Mouse (Mus musculus) gastrocnemius, adult 18-20 months (tissue): ENCODE measurements around the gene Rpn1. TPM values are rescaled to one million over a fixed set of nuclear protein-coding genes. Genes with fewer than 3 reads are reported as not detected.
A peak's percentile ranks its signal among the peaks of the same experiment; 100 is the strongest.

ENCODE experiments used
- DNase-seq: peaks from one replicate; pipeline ENCODE4 v3.0.0; 2021; ENCODE audit warnings: low spot score
- long read RNA-seq, 2 experiments: library from polyadenylated mRNA; stranded (forward); transcript quantifications; one replicate each; pipeline ENCODE4 v2.0.0; 2021
- total RNA-seq, 2 experiments: library from RNA; stranded (reverse); gene quantifications; 2 replicates each; pipeline ENCODE4 v1.2.3; 2021

The Rpn1 gene
- 10 to 100 TPM; 79.2 to 85.8 TPM for total RNA-seq
- long read RNA-seq, experiment 1, transcript Rpn1-201 (10 exons, 3,633 nt) = major isoform, 132 of 147 reads
- long read RNA-seq, experiment 1, partial matches to known transcripts = 9 of 147 reads
- long read RNA-seq, experiment 1, other reads (novel, unspliced or antisense) = 6 of 147 reads
- long read RNA-seq, experiment 2, transcript Rpn1-201 (10 exons, 3,633 nt) = major isoform, 81 of 92 reads
- long read RNA-seq, experiment 2, partial matches to known transcripts = 7 of 92 reads
- long read RNA-seq, experiment 2, other reads (novel, unspliced or antisense) = 4 of 92 reads

GRCm38 (mm10) chr6:88084278-88085151 is at the start of gene Rpn1:
Gene Rpn1, plus strand, starts transcription at chr6:88084482.
- peak; percentile 98 for DNase-seq

- DNase-seq = no peak
These were observed 46.7 kb upstream of the Rpn1 start for GRCm38 (mm10) chr6:88037471-88038045.

GRCm38 (mm10) chr6:88039426-88039825 is 44.9 kb upstream of the Rpn1 start:
- no peak for DNase-seq

DNA sequence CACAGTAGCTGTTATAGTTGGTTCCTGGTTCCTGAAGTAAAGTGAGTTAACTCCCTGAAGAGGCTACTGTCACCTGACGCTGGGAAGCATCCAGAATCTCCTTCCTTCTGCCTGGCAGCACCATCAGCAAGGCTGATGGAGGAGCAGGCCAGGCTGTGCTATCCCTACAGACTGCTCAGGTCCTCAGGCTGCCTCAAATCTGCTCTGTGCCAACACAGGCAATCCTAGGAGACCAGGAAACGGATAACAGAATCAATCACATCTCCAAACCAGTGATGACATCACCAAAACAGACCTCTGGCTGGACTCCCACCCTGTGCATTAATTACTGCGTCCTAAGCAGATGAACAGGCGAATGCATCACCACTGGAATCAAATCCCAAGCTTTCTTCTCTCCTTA is 43.1 kb upstream of the Rpn1 start:
- DNase-seq = peak; percentile 85

GRCm38 (mm10) chr6:88042336-88042735 is 41.9 kb upstream of the Rpn1 start:
- DNase-seq = peak; percentile 62

DNA sequence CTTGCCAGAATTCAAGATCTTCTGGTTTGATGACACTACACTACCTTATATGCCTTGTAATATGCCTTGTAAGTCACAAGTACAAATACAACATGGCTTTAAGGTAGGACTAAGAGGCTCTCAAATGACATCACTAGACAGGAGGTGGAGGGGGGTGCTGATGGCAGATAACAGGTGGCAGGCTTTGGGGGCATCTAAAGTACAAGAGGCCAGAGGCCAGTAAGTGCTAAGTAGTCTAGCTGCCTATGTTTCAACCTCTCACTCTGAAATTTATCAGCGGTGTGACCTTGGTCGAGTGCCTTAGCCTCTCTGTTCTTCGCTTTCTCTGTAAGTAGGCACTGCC is 40.1 kb upstream of the Rpn1 start:
- DNase-seq = peak; percentile 64

DNA sequence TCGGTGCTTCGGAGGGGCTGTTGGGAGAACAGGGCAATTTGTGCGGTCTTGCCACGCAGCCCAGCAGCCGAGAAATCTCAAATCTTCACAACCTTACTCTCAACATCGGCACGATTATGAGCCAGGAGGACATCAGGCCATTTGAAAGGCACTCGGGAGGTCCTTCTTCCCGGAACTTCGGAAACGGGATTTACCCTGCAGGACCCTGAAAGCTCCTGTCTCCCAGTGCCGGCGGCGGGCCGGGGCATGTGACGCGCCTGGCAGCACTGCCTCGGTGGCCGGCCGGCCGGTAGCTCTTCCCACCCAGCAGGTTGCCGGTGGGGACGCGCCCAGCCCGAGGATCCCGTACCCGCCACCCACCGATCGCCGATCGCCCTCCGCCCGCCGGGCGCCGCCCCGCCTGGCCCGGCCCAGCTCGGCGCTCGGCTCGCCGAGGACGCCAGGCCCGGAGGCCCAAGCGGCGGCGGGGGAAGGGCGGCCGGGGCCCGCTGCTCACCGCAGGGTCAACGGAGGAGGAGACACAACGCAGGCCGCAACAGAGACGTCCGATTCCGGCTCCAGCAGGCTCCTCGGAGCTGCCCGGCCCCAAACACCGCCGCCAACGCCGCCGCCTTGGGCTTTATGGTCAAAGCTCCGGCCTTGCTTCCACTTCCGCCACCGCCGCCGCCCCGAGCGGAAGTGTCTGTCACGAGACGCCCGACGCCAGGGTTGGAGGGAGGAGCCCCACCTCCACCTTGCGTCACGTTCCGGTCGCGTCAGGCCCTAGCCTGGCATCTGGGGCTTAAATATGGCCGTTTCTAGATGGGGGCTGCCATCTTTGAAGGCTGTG is 39.5 kb upstream of the Rpn1 start, which contains the start of gene Rab7:
Rab7 (minus strand) TSS at position 694 of the 829 bp plus-strand sequence.
- peak; percentile 97 for DNase-seq

GRCm38 (mm10) chr6:88045406-88045766 is 38.9 kb upstream of the Rpn1 start:
- no peak for DNase-seq

GRCm38 (mm10) chr6:88047853-88048252 is 36.4 kb upstream of the Rpn1 start:
- no peak for DNase-seq

DNA sequence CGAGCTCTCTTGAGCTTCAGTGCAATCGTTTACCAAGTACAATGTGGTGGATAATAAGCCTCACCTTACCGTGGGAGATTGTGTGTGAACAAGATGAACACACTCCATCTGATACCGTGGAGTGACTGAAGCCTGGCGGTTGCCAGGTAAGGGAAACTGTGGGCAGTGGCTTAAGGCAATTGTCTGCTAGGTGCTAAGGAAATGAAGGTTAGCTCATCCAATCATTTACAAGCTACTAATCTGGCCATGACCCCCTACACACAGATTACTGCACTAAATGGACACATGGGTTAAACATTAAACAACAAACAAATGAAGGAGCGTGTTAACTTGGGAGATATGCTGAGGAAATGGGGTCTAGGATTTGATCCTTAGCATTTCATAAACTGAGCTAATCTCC is 35.3 kb upstream of the Rpn1 start:
- no peak for DNase-seq

DNA sequence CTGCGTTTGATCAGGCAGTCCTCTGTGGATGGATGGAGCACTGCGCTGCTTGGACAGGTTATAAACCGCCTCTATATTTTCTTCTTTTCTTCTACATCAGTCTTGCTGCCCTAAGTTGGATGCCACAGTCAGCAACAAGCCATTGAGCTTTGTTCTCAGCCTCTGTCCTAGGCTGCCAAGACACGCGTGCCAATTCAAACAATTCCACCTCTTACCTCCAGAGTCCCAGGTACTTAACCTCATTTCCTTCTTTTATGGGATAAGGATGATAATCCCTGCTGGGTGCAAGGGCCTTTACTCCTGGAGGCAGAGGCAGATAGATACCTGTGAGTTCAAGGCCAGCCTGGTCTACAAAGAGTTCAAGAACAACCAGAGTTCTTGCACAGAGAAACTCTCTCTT is 33.1 kb upstream of the Rpn1 start:
- DNase-seq = no peak

DNA sequence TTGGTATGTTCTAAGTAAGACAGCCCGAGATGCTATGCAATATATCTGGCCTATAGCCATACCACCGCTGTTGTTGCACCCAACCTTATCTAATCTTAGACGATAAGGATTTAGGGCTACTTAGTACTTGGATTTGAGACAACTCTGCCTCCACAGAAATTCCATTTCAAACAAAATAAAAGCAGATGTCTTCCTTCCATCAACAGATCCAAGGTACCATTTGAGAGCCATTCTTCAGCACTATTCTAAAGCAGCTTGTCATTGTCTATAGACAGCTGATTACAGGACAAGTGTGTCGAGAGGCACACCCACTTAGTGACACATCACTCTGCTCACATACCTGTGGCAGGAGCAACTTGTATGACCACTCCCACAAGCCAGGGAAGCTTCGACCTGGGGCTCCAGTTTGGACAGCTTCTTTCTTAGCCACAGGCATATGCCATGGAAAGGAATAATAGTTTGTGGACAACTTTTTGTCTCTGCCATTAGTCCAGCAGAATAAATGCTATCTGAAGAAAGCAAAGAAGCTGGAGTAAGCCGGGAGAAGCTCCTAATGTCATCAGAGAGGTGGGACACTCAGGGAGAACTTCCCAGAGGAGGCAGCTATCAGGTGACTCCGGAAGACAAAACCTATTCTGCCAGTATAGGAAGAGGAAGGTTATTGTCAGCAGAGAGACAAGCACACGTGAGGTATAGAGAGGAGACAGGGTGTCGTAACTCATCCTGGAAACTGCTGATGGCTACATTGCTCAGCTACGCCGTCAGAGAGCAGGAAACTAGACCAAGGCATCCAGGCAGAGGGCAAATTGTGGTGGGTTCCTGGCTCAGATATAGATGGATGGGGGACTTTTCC is 30.8 kb upstream of the Rpn1 start:
- DNase-seq = no peak

DNA sequence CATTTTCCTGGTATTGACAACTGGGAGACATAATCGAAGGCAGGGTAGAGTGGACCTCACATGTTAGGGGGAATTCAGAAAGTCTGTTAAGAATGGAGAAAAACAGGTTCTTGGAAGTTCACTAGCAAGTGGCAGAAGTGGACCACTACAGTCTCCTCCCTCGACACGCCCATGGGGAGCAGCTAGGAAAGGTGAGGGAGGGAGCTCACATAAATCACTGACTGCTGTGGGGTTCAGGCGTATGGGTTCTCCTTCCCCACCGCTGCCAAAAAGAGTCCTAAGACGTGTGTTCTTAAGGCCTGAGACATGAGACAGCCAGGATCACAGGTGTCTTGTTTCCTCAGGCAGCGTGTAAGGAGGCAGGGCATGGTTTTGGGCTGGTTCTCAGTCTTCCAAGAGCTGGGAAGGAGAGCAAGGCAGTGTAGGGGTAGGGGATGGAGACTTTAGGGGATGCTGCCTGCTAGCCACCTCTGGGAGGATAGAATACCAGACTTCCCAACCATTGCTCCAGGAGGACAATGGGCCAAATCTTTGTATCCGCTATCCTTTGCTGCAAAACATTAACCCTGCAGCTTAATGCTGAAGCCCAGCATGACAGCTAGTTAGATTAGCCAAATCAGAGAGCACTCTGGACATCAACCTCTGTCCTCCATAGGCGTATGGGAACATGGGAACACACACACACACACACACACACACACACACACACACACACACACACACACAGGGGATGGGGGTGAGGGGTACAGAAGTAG is 30.0 kb upstream of the Rpn1 start:
- no peak for DNase-seq

DNA sequence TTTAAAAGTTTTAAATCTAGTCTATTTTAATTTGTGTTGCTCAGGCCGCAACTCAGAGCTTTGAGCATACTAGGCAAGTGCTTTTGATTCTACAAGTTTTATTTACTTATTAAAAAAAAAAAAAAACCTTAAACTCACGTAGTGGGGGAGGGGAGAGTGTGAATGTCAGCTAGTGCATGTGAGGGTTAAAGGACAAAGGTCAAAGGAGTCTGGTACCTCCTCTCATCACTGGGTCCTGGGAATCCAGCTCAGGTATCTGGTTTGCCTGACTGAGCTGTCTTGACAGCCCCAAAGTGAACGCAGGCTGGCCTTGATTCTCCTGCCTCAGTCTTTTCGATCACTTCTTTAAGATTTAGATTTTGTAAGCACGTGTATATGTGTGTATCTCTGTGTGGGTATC is 28.6 kb upstream of the Rpn1 start:
- no peak for DNase-seq

GRCm38 (mm10) chr6:88056866-88057265 is 27.4 kb upstream of the Rpn1 start:
- no peak for DNase-seq

GRCm38 (mm10) chr6:88059903-88060302 is 24.4 kb upstream of the Rpn1 start:
- DNase-seq = no peak

DNA sequence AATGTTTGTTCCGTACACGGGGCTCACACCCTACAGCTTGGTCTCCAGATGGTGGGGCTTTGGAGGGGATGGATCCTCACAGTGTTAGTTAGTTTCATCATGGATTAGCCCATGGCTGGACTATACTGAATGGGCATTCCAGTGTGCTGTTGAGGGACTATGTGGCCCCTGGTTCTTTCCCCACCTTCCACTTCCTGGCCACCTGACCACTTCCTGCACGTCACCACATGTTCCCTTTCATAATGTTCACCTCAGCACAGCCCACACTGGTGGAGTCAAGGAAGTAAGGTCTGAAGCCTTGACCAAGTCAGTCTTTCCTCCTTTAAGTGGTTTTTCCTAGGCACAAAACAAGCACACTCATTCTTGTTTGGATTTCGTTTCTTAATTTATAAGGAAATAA is 23.7 kb upstream of the Rpn1 start:
- no peak for DNase-seq

DNA sequence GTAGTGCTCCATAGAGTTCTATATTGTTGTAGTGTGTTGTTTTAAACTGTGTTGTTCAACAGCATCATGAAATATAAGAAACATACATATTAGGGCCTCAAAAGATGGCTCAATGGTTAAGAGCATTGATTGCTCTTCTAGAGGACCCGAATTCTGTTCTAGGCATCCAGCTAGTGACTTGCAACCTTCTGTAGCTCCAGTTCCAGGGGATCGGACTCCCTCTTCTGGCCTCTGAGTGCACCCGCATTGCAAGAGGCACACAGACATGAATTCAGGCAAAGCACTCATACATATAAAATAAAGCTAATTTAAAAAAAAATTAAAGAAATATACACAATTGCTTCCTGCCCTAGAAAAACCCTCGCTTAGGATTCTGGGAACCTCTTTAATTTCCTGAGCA is 22.9 kb upstream of the Rpn1 start:
- DNase-seq = no peak

DNA sequence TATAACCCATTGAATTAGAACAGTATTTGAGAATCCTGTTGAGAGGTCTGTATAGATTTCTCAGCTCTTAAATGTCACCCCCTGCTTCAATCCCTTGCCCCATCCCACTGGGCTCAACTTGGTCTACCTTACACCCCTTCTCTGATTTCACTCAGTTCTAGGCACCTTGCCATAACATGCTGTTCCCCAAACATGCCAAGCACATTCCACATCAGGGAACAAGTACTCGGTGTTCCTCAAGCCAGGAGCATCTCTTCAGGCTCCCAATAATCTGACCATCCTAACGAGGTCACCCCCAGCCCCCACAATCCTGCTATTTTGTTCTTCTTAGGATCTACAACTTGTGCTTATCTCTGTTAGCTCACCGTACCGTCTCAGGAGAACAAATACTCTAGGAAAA is 21.9 kb upstream of the Rpn1 start:
- peak; percentile 92 for DNase-seq

- no peak for DNase-seq
These were observed 20.1 kb upstream of the Rpn1 start for GRCm38 (mm10) chr6:88064072-88064642.
